Mouse (Mus musculus) erythroblast, embryonic 14.5 days (primary cell): ENCODE results near the gene Rasl11b.

ENCODE experiments used
- GATA1 ChIP-seq: IDR thresholded peaks from 2 replicates; pipeline ENCODE4 v1.6.1; 2012; ENCODE audit warnings: low read length, inconsistent platforms, mixed read lengths
- TAL1 ChIP-seq: IDR thresholded peaks from 3 replicates; pipeline ENCODE4 v1.6.1; 2012; ENCODE audit warnings: low read length, inconsistent platforms, mixed read lengths

GRCm38 (mm10) chr5:74190161-74190491 is 5.0 kb upstream of the Rasl11b start:
- no peak for TF ChIP-seq GATA1
- no peak for TF ChIP-seq TAL1
